Mouse (Mus musculus) olfactory bulb, adult 2 months (tissue): ENCODE data around the gene Rhox11.

Experiments
- CTCF ChIP-seq: fragments of 200-500 bp; IDR thresholded peaks from 2 replicates; pipeline ENCODE4 v1.5.1; 2012; ENCODE audit warnings: low read depth, mild to moderate bottlenecking, low read length, moderate library complexity; ENCODE audit not compliant: insufficient read depth
- POLR2A ChIP-seq: fragments of 200-500 bp; IDR thresholded peaks from 2 replicates; pipeline ENCODE4 v1.6.1; 2012; ENCODE audit warnings: mild to moderate bottlenecking, low read depth, low read length, moderate library complexity; ENCODE audit not compliant: insufficient read depth

GRCm38 (mm10) chrX:38085041-38085440, at the start of gene Rhox11:
- TF ChIP-seq CTCF (no peak), POLR2A (no peak)
